Mouse (Mus musculus) megakaryocyte, embryonic 14.5 days (primary cell): Measurements from ENCODE around the gene Usp39. TPM values are rescaled to one million over a fixed set of nuclear protein-coding genes. Genes with fewer than 3 reads are reported as not detected.

Source experiments
- H3K27me3 ChIP-seq: replicated peaks from 2 replicates; pipeline ENCODE3; 2012; ENCODE audit warnings: inconsistent platforms
- H3K36me3 ChIP-seq: replicated peaks from 2 replicates; pipeline ENCODE3; 2012; ENCODE audit warnings: low read length, inconsistent platforms, mixed read lengths
- H3K4me1 ChIP-seq: 2 replicates; pipeline ENCODE4 v1.6.1; 2012; ENCODE audit warnings: inconsistent platforms
- H3K4me3 ChIP-seq: replicated peaks from 2 replicates; pipeline ENCODE3; 2012; ENCODE audit warnings: moderate library complexity, mild to moderate bottlenecking, inconsistent platforms
- H3K9me3 ChIP-seq: 2 replicates; pipeline ENCODE4 v1.6.1; 2012; ENCODE audit warnings: inconsistent platforms
- FLI1 ChIP-seq: IDR thresholded peaks from 2 replicates; pipeline ENCODE4 v1.6.1; 2012; ENCODE audit warnings: low read length, inconsistent platforms, mixed read lengths
- GATA1 ChIP-seq: IDR thresholded peaks from 3 replicates; pipeline ENCODE4 v1.6.1; 2012; ENCODE audit warnings: mixed read lengths, low read length, inconsistent platforms, borderline replicate concordance
- polyA plus RNA-seq: library from polyadenylated mRNA; stranded (reverse); fragments of >175 nt; gene quantifications from 2 replicates; pipeline ENCODE4 v1.2.3, GENCODE M21; 2012; ENCODE audit warnings: low replicate concordance; ENCODE audit not compliant: insufficient read depth

Gene Usp39
- polyA plus RNA-seq, 1 experiment = 27.8 TPM

DNA sequence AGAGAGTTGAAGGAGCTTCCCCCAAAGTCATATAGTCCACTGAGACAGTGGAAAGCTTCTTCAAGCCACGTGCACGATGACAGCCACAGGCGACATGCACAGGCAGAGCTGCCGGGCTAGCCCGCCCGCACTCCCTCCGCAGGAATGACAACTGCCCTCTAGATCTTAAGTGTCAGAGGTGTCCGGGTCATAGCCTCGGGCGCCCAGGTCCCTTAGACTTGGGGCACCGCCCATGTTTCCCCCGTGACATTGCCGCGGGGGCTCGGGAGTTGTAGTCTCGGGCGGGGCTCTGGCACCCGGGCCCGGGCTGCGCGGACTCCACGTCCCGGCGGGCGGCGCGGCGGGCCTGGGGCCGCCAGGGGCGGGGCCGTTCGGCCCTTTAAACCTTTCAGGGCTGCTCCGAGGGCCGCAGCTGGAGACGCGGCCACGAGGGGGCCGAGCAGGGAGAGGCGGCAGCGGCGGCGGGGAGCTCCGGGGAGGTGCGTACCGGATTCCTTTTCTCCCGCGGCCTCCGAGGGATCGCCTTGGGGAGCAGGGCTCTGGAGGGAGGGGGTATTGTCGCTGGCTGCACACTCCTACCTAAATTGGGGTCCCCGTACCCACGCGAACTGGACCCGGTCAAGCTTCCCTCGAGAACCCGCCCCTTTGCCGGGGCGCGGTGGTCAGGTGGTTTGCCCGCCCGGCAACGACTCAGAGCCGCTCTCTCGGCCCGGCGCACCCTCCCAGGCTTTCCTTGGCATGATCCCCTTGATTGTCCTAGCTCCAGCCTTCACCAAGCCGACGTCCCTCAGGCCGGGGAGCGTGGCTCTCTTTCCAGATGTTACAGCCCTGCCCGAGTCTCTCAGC lies 10.3 kb upstream of the Usp39 start, which contains the start of gene Tmem150a:
Tmem150a (plus strand) TSS at position 382 of the 846 bp plus-strand sequence.
- TF ChIP-seq GATA1 = no peak
- TF ChIP-seq FLI1 = no peak
- peaks cover 96% of the 10 kb centered on the region for H3K4me1 ChIP-seq
- no peaks in the 10 kb centered on the region for H3K9me3 ChIP-seq
- peaks cover 78% of the 10 kb centered on the region for H3K36me3 ChIP-seq
- H3K4me3 ChIP-seq = peak within 1 kb of the TSS; percentile 94
- no peaks in the 10 kb centered on the region for H3K27me3 ChIP-seq

DNA sequence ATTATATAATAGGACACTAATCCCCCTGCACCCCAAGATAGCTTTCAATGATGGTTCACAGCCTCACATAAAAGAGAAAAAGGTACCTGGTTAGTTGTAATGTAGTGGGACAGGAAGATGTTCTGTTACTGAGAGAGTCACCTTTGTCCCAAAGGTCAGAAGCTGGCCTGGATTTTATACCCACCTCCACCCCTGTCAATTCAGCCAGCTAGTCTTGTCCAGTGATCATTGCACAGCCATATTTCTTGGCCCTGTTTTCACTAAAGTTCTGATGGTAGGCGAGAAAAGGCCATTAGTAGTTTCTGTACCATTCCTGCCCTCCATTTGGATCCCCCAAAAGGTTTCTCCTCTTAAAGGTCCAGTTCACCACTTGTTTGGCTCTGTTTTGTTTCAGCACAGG lies 9.0 kb upstream of the Usp39 start:
- Histone ChIP-seq H3K36me3 (peaks cover 78% of the 10 kb centered on the region), H3K4me3 (no peak overlapping the region), H3K27me3 (no peaks in the 10 kb centered on the region), H3K9me3 (no peaks in the 10 kb centered on the region), H3K4me1 (peaks cover 96% of the 10 kb centered on the region)
- TF ChIP-seq FLI1 = no peak
- no peak for TF ChIP-seq GATA1

DNA sequence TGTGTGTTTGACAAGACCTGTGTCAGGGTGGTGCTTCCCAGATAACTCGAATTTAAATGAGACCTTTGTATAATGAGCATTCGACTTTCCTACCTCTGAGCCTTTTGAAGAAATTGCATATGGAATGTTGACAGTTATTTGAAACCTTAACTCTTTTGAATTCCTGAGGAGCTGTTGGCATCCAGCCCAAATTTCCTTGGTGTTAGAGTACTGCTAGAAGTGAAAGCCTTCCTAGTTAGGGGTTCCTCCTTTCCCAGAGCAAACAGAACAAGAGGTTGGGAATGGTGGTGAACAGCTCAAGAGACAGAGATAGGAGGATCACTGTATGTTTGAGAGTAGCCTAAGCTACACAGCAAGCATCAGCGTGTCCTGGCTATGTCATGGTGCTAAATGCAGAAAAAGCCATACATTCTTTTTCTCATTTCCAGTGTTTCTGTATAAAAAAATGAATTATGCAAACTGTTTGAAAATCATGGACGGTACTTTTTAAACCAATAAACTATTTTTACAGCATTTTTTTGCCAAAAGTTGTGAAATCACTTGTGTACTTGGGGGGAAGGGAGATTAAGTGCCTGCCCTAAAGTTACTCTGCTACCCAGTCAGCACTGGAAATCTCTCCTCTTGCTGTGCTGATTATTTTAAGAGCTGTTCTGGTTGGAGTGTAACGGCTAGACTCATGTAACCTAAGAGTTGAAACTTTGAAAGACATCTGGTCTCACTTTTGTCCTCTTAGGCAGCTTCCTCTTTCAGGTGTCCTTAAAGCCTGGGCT lies 7.8 kb upstream of the Usp39 start:
- TF ChIP-seq FLI1 (no peak), GATA1 (no peak)
- Histone ChIP-seq H3K36me3 (peaks cover 76% of the 10 kb centered on the region), H3K4me1 (peaks cover 96% of the 10 kb centered on the region), H3K27me3 (no peaks in the 10 kb centered on the region), H3K9me3 (no peaks in the 10 kb centered on the region), H3K4me3 (no peak overlapping the region)

DNA sequence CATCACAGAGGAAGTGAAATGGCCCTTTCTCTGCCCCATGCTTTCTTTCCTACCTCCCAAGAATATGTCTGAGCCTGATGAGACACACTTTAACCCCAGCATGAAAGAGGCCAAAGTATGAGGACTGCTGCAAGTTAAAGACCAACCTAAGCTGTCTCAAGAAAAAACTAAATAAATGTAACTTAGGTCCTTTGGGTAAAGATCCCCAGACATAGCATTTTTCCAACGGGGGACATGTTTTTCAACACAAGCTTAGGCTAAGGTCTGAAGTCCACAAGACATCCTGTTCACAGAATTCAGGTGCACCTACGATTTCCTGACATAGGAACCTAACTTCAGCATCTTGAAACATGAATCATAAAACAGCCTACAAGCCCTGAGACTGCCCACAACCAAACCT lies 5.2 kb upstream of the Usp39 start:
- peaks cover 59% of the 10 kb centered on the region for H3K36me3 ChIP-seq
- H3K9me3 ChIP-seq = no peaks in the 10 kb centered on the region
- TF ChIP-seq FLI1 = no peak
- TF ChIP-seq GATA1 = no peak
- H3K4me1 ChIP-seq = peaks cover 91% of the 10 kb centered on the region
- no peaks in the 10 kb centered on the region for H3K27me3 ChIP-seq
- H3K4me3 ChIP-seq = no peak overlapping the region

DNA sequence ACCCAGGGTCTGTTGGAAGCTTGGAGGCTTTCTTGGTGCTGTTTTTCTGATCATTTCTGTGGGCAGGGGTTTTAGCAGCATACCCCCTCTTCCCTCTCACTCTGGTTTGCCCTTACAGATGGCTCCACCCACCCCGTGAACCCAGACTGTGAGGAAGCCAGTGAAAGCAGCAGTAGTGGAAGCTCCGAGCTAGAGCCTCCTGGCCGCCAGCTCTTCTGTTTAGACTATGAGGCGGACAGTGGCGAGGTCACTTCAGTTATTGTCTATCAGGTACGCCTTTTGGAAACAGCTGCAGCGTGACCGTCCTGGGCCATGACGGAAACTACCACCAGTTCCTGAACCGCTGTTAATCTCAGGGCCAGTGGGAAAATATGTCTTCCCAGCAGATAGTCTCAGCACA lies 3.4 kb upstream of the Usp39 start:
- TF ChIP-seq FLI1 = no peak
- Histone ChIP-seq H3K27me3 (no peaks in the 10 kb centered on the region), H3K9me3 (no peaks in the 10 kb centered on the region), H3K4me1 (peaks cover 76% of the 10 kb centered on the region), H3K4me3 (peak overlapping the region; percentile 97), H3K36me3 (peaks cover 50% of the 10 kb centered on the region)

DNA sequence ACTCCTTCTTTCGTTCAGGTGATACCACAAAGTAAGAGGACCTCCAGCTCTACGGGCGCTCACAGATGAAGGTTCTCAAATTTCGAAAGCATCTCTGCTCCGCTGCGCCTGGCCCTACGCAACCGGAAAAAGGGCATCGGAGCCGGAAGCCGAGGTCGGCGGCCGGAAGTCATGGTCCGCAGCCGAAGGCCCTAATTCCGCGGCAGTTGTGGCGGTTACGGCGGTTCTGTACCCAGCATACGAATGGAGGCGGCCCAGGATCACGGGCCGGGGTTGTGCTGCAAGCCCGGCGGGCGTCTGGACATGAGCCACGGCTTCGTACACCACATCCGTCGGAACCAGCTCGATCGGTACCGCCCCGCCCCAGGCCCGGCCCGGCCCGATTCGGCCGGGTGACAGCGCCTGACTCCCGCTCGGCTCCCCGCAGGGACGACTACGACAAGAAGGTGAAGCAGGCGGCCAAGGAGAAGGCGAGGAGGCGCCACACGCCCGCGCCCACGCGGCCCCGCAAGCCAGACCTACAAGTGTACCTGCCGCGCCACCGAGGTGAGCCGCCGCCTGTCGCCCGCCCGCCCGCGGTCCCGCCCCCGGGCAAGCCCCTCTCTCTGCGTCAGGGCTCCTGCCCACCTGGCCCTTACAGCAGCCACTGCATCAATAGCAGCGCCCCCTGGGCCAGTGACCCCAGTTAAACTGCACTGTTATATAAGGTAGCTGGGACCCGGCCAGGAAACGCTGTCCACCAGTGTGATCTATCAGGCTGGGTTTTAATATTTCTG lies 2.4 kb upstream of the Usp39 start, which contains the start of gene 0610030E20Rik:
0610030E20Rik (plus strand) TSS at position 152 of the 776 bp plus-strand sequence.
- Histone ChIP-seq H3K4me3 (peak within 1 kb of the TSS; percentile 97), H3K27me3 (no peaks in the 10 kb centered on the region), H3K4me1 (peaks cover 70% of the 10 kb centered on the region), H3K9me3 (no peaks in the 10 kb centered on the region), H3K36me3 (peaks cover 45% of the 10 kb centered on the region)
- TF ChIP-seq GATA1 = no peak
- peak; percentile 59; the same call in 1 of the 2 replicates for TF ChIP-seq FLI1

DNA sequence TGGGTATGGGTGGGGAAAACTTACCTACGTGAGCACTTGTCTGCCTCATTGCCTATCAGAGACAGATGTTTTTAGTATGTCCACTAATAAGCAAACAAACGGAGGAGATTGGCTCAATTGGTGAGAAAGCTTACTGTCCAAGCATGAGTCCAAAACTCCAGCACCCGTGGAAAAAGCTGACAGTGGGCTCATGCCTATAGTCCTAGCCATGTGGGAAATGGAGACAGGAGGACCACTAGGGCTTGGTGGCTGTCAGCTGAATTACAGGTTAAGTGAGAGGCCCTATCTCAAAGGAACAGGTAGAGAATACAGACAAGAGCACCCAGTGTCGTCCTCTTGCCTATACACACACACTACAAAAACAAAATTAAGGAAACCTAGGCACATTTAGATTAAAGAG lies 1.3 kb upstream of the Usp39 start:
- Histone ChIP-seq H3K9me3 (no peaks in the 10 kb centered on the region), H3K4me1 (peaks cover 72% of the 10 kb centered on the region), H3K4me3 (peak overlapping the region; percentile 97), H3K27me3 (no peaks in the 10 kb centered on the region), H3K36me3 (peaks cover 48% of the 10 kb centered on the region)
- TF ChIP-seq FLI1 (no peak), GATA1 (no peak)

DNA sequence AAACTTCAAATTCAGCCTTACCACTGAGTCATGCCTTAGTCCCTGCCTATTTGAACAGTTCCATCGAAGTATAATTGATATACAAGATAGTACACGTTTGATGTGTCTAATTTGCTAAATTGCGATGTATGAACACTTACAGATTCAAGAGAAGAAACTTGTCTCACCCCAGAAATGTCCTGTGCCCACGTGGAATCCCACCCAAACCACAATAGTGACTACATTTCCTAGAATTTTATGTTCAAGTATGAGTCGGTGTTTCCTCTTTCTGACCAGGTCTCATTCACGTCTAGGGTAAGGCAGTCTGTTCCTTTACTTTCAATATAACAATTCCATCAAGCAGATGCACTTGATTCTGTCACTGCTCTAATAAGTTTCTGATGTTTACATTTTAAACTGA lies 649 bp upstream of the Usp39 start:
- TF ChIP-seq FLI1 (no peak), GATA1 (no peak)
- peaks cover 47% of the 10 kb centered on the region for H3K36me3 ChIP-seq
- H3K4me3 ChIP-seq = peak overlapping the region; percentile 97
- no peaks in the 10 kb centered on the region for H3K27me3 ChIP-seq
- H3K9me3 ChIP-seq = no peaks in the 10 kb centered on the region
- H3K4me1 ChIP-seq = peaks cover 72% of the 10 kb centered on the region

DNA sequence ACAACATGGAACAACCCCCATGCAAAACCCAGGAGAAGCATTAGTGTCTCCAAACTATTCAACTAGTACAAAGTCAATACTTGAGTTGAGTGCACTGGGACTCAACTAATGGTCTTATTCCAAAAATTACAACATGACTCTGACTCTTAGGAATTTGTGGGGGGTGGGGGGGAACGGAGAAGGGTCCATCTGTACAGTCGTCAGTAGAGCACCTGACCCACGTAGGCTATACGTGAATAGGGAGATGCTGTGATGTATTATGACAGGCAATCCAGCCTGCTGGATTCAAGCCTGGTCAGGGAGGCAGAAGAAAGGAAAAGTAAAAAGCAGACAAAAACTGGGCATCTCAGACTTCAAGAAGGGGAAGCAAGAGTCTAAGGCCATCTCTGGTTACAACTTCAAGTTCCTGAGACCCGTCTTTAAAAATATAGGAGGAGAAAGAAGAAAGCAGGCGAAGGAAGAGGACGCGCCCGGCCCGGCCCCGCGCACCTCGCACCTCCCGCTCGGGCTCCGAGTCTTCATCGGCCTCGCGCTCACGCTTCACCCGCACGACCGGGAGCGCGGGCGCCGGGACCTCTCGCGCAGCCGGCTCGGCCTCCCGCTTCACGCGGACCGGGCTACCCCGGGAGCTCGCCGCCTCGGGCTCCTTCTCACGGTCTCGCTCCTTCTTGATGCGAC lies 449 bp downstream of the Usp39 start:
- H3K27me3 ChIP-seq = no peaks in the 10 kb centered on the region
- peaks cover 72% of the 10 kb centered on the region for H3K4me1 ChIP-seq
- peak overlapping the region; percentile 97 for H3K4me3 ChIP-seq
- no peaks in the 10 kb centered on the region for H3K9me3 ChIP-seq
- no peak for TF ChIP-seq FLI1
- TF ChIP-seq GATA1 = no peak
- peaks cover 46% of the 10 kb centered on the region for H3K36me3 ChIP-seq
